Mouse (Mus musculus) urinary bladder, postnatal 10 days (tissue): Measurements from ENCODE around the gene Slf2.

Source experiments
- DNase-seq: peaks from one replicate; pipeline ENCODE4 v3.0.0; 2022; ENCODE audit warnings: low spot score

The Slf2 gene

DNA sequence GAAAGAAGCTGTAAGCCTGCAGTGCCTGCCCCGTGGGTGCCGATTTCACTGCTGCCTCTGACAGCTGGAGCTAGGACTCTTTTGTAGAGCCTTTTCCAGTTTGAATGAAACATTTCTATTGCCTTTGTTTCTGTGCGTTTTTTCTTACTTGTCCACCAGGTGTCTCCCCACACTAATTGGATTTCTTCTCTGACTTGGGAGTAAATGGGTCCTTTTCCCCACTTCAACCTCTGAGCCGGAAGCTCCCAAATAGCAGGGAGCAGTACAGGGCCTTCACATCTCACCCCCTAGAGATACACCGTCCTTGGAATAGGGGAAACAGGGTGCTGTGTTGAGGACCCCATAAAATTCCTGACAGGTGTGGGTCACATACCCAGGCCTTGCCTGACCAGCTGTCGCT lies 81.7 kb downstream of the Slf2 start:
- no peak for DNase-seq

GRCm38 (mm10) chr19:45013581-45014225 lies 82.8 kb downstream of the Slf2 start:
- no peak for DNase-seq

- no peak for DNase-seq
These were observed 83.5 kb downstream of the Slf2 start, which contains the start of gene Lzts2 for GRCm38 (mm10) chr19:45014335-45014971. Gene Lzts2 (plus strand): TSS chr19:45014414.

- no peak for DNase-seq
These were observed 84.0 kb downstream of the Slf2 start for GRCm38 (mm10) chr19:45014981-45015402.

DNA sequence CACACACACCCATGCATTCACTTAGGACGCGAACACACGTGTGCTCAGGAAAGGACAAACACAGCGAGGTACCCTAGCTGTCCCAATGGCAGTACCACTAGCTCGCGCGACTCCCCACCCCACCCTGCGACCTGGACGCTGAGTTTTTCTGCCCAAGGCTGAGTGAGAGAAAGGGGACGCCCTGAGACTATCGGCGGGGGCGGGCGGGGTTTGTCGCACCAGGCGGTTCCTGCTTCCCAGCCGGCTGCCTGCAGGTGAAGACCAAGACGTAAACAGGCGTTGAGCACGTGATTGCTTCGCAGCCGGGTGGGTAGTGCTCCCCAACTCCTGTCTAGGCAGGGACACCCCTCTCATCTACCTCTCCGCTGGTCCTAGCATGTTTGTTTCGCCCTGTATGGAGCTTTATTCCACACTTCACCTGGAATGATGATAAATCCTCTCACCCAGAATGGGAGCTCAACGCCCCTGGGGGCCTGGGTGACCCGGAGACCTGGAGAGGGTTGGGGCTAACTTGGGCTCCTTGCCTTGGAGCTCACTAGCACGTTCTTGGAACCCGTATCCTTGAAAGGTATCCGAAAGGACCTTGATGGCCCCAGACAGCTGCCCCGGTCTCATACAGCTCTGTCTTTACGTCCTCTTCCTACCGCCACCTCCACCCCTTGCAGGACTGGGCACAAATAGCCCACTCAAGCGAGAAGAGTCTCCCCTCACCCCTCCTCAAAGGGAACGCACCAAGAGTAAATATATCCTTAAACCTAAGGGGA lies 84.7 kb downstream of the Slf2 start:
- DNase-seq: no peak

DNA sequence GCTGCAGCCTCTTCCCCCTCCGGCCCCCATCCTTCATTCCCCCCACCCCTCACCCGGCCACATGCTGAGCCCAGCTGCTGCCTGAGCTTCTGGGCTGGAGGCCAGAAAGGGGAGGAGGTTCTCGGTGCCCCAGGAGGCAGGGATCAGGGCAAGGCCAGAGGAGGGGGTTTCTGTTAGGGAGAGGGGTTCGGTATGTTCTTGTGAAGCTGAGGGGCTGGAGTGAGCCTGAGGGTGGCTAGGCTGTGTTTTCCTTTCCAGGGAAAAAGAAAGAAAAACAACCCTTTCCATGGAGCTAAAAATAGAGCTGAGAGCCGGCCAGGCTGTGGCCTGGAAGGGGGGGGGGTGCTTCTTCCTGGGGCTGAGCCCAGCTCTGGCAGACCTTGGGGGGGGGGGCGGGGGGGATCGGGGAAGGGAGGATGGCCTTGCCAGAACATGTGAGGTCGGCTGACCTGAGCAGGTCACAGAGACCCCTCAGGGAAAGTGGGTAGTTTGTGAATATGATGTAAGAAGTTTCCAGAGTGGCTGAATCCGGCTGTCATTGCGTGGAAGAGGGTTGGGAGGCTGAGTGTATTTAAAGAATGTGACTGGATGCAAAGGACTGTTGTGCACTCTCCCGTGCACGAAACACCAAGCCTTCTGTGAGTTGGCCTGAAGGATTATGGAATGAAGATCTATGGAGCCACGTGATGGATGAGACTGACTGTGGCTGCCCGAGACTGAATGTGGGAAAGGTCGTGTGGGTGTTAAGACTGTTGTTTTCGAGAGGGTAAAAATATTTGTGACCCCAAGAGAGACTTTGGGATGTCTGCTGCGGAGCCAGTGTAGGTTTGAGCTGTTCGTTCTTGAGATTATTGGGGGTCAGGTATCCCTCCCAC lies 85.6 kb downstream of the Slf2 start:
- no peak for DNase-seq

GRCm38 (mm10) chr19:45017216-45017771 lies 86.3 kb downstream of the Slf2 start:
- peak; percentile 51 for DNase-seq

DNA sequence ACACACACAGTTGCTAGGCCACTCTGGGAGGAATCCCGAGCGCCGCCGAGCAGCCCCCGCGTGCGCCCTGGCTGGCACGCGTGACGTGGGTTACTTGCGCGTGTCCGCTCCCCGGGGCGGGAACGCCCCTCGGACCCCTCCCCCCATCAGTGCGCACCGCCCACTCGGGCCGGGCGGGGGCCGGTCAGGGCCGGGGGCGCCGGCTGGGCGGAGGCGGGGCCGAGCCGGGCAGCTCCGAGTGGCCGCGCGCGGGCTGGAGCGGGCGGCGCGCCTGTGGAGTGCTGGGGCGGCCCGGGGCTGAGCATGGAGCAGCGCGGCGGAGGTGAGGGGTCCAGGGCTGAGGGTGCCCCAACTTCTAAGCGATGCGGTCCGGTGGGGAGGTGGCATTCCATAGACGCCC lies 87.0 kb downstream of the Slf2 start:
- DNase-seq: peak; percentile 67

DNA sequence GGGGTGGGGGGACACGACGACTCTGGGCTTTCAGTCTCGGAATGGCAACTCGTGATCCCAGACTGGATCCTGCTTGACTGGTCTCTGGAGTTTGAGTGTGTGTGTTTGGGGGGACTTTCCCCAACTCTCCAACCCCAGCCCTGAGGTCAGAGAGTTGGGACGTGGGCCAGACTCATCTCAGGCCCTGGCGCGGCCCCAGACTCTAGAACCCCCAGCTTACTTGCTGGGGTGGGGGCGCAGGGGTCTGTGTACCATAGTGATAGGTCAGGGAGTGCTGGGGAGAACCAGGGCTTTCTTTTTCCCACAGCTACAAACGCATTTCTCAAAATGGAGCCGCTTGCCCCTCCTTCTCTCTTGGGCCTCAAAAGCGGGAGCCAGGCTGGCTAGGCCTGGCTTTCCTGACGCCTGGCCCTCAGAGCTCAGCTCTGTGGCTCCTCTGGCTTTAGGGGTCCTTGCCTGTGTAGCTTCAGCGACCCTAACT lies 87.4 kb downstream of the Slf2 start:
- no peak for DNase-seq

DNA sequence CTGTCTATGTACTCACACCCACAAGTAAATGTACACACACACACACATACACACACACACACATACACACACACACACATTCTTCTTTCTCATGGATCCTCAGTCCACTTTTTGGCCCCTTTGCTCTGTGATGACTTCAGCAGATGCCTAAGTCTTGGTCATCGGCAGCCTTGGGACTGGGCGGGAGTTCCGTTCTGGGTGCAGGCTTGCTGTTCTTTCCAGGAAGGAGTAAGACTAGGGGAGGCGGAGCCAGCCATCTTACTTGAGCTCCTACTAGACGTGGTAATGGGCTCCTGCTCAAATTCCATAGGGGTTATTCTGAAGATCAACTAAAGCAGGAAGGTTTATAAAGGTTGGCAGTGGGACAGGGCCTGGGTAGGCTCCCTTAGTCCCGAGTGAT lies 89.4 kb downstream of the Slf2 start:
- no peak for DNase-seq

DNA sequence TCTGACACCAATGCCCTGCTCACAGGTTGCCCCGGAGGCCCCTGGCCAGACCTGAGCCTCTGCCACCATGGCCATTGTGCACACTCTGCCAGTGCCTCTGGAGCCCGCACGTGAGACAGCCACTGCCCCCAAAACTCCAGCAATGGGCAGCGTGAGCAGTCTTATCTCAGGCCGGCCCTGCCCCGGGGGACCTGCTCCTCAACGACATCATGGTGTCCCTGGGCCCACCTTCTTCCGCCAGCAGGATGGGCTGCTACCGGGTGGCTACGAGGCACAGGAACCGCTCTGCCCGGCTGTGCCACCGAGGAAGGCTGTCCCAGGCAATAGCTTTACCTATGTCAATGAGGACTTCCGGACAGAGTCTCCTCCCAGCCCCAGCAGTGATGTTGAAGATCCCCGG lies 90.4 kb downstream of the Slf2 start:
- no peak for DNase-seq

- no peak for DNase-seq
These were observed 93.0 kb downstream of the Slf2 start for GRCm38 (mm10) chr19:45023993-45024392.

GRCm38 (mm10) chr19:45024775-45025174 lies 93.8 kb downstream of the Slf2 start:
- no peak for DNase-seq

DNA sequence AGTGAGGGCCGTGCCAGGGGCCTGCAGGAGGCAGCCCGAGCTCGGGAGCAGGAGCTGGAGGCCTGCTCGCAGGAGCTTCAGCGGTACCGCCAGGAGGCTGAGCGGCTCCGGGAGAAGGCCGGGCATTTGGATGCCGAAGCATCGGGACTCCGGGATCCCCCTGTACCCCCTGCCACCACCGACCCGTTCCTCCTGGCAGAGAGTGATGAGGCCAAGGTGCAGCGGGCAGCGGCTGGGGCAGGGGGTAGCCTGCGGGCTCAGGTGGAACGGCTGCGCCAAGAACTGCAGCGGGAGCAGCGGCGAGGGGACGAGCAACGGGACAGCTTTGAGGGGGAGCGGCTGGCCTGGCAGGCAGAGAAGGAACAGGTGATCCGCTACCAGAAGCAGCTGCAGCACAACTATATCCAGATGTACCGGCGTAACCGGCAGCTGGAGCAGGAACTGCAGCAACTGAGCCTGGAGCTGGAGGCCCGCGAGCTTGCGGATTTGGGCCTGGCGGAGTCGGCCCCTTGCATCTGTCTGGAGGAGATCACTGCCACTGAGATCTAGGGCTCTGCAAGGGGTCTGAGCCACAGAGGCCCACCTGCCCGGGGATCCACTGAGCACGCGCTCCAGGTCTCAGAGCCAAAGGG lies 95.1 kb downstream of the Slf2 start:
- no peak for DNase-seq

GRCm38 (mm10) chr19:45026958-45027670 lies 96.2 kb downstream of the Slf2 start:
- DNase-seq: no peak

GRCm38 (mm10) chr19:45027848-45028247 lies 96.9 kb downstream of the Slf2 start:
- no peak for DNase-seq

DNA sequence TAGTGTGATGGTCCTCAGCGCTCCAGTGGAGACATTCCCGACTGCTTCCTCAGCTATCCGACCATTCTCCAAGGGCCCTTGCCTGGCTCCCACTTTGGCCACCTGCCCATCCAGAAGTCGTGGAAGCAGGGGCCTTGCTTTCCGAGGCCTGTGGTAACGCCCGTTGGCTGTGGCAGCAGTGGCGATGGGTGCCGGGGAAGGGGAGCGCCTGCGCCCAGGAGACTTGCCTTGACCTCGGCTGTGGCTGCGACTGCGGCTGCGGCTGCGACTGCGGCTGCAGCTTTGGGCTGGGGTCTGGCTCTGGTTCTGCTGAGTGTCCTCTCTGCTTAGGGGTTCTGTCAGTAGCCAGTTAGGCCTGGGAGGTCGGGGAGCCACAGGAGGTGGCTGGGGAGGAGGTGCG lies 97.8 kb downstream of the Slf2 start:
- DNase-seq: no peak

GRCm38 (mm10) chr19:45029571-45029970 lies 98.6 kb downstream of the Slf2 start:
- DNase-seq: no peak

GRCm38 (mm10) chr19:45030111-45030510 lies 99.2 kb downstream of the Slf2 start:
- DNase-seq: no peak
